Mouse (Mus musculus) liver, adult 2 months (tissue): ENCODE data around the gene 9130019O22Rik.

Experiments used
- CTCF ChIP-seq: fragments of 200-500 bp; IDR thresholded peaks from 2 replicates; pipeline ENCODE4 v1.5.1; 2011; ENCODE audit warnings: low read depth, low read length, control low read depth
- POLR2A ChIP-seq: fragments of 200-500 bp; IDR thresholded peaks from 2 replicates; pipeline ENCODE4 v1.6.1; 2011; ENCODE audit warnings: low read length, control low read depth; ENCODE audit not compliant: insufficient read depth; ENCODE audit errors: extremely low read depth

DNA sequence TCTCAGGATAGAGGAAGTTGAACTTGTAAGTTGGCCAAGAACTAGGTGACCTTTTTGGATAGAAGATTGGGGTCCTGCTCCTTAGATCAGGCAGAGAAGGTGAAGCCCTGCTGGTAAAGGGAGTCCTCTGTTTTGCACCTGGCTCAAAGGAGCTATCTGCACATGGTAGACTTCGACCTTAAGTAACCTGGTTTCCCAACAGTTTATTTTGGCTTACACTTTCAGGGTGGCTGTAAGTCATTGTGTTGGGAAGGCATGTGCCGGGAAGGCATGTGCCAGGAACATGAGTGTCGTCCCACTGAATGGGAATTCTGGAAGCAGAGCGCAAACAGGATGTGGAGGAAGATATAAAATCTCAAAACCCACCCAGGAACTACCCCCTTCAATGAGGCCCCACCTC, 51.4 kb downstream of the 9130019O22Rik start:
- TF ChIP-seq CTCF (no peak), POLR2A (no peak)
